Mouse (Mus musculus): ENCODE measurements around the gene Myo18a.

DNA sequence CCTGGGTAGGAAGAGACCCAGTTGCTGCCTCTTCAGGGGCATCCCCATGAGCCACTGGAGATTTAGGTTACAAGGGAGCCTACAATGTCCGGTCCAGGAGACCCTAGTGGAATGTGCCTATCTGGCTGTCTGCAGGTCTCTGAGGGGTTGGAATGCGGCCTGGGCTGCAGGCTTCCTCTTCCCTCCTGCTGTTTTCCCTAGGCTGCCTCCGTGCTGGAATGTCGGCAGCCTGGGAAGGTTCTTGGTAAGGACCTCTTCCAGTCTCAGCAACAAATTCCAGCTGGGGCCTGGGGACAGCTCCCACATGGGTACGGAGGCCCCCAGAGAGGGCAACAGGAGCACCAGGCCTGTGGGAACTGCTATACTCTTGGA lies 22.3 kb downstream of the Myo18a start:
- TF ChIP-seq CTCF (IDR thresholded peaks at IDR 0.05; ENCODE audit: borderline replicate concordance, extremely low read depth, insufficient read depth, insufficient read length): no peak
- no peak for TF ChIP-seq POLR2A (IDR thresholded peaks at IDR 0.05; ENCODE audit: borderline replicate concordance, extremely low read depth, insufficient read depth, insufficient read length, poor library complexity, severe bottlenecking)
